Mouse (Mus musculus): ENCODE measurements at regions not wholly inside any gene's neighbourhood (a gene's known extent, or its start where the extent isn't known, plus 50 kb on each side); places are given as distances from the start of the nearest gene placed in this dataset.

DNA sequence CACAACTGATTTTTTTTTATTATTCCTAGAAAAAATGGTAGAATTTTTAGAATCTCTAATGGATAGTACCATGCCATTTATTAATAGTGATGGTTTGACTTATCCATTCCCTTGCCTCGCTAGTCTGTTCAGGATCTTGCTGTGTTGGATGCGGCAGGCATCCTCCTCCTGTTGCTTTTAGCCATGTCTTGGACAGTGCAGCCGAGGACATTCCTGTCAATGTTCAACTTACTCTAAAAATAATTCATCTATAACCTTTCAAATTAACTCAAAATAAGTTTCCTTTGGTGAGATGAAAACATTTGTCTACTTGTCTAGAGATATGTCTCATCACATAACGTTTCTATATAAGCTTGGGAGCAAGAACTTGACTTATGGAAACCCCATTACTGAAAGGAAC is 314.2 kb upstream of the Zeb2 start:
- H3K9me3 ChIP-seq (ENCODE audit: control insufficient read depth, low read length), result no peaks in the 10 kb centered on the region
- no peaks in the 10 kb centered on the region for H3K27me3 ChIP-seq (ENCODE audit: control insufficient read depth, insufficient read depth, low read length)
- 89% methylated on average over 4 of the region's 4 CpGs for WGBS
- DNase-seq (ENCODE audit: low spot score) (no peak), ATAC-seq (replicated peaks; ENCODE audit: low FRiP score) (no peak)
- H3K36me3 ChIP-seq (ENCODE audit: control insufficient read depth, insufficient read depth, low read length), result no peaks in the 10 kb centered on the region
- H3K4me3 ChIP-seq (ENCODE audit: low read depth, low read length), result no peak overlapping the region
- no peak overlapping the region for H3K4me2 ChIP-seq (ENCODE audit: low read depth, low read length, severe bottlenecking)
- H3K27ac ChIP-seq (ENCODE audit: low read depth, low read length), result no peak overlapping the region
- peaks cover 5% of the 10 kb centered on the region; the same call in 1 of the 2 replicates for H3K4me1 ChIP-seq (replicated peaks; ENCODE audit: control insufficient read depth, insufficient read depth, low read length)
- H3K9ac ChIP-seq (ENCODE audit: low read length), result no peak overlapping the region

DNA sequence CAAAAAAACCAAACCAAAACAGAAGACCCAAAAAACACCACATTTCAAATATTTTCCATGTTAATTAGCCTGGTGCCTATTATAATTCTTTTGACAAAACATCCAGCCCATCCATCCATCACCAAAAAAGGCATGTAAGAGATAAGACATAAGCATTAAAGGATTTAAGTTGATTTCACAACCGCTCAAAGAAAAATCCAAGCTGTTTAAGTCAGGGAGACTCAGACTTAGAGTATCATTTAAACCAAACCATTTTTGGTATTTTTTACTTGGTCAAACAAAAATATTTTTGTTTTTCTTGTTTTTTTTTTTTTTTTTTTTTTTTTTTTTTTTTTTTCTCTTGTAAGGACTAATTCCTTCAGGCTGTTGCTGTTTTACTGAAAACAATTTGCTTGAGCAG is 304.6 kb upstream of the Zeb2 start:
- Histone ChIP-seq H3K4me3 (ENCODE audit: low read depth, low read length) (no peak overlapping the region), H3K27me3 (ENCODE audit: control insufficient read depth, insufficient read depth, low read length) (no peaks in the 10 kb centered on the region), H3K36me3 (ENCODE audit: control insufficient read depth, insufficient read depth, low read length) (no peaks in the 10 kb centered on the region), H3K9ac (ENCODE audit: low read length) (no peak overlapping the region), H3K4me1 (replicated peaks; ENCODE audit: control insufficient read depth, insufficient read depth, low read length) (no peaks in the 10 kb centered on the region), H3K9me3 (ENCODE audit: control insufficient read depth, low read length) (no peaks in the 10 kb centered on the region), H3K4me2 (ENCODE audit: low read depth, low read length, severe bottlenecking) (no peak overlapping the region), H3K27ac (ENCODE audit: low read depth, low read length) (no peak overlapping the region)
- 92% methylated on average over 1 of the region's 1 CpGs for WGBS
- ATAC-seq (replicated peaks; ENCODE audit: low FRiP score) (no peak), DNase-seq (ENCODE audit: low spot score) (no peak)

DNA sequence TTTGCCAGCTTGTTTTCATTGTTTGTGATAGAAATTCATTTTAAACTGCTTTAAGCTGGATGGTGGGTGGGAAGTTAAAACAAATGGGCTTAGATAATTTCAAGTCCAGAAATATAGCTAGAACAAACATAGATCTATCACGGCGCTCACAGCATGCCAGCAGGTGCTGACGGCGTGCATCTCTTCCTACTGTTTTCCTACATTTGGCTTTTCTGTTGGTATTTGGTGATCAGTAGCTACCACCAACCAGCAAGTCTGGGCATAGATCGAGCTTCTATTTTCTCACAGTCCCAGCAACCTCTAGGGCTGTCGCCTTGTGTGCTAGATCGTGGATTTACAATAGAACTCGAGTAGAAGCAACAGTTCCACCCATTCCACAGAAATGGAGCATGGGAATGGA is 290.9 kb upstream of the Zeb2 start:
- Histone ChIP-seq H3K27ac (ENCODE audit: low read depth, low read length) (no peak overlapping the region), H3K9me3 (ENCODE audit: control insufficient read depth, low read length) (no peaks in the 10 kb centered on the region), H3K9ac (ENCODE audit: low read length) (no peak overlapping the region), H3K4me3 (ENCODE audit: low read depth, low read length) (no peak overlapping the region), H3K4me1 (replicated peaks; ENCODE audit: control insufficient read depth, insufficient read depth, low read length) (0 out of 2 replicates have a peak, but pooled peaks cover 3% of the 10 kb centered on the region), H3K27me3 (ENCODE audit: control insufficient read depth, insufficient read depth, low read length) (no peaks in the 10 kb centered on the region), H3K36me3 (ENCODE audit: control insufficient read depth, insufficient read depth, low read length) (no peaks in the 10 kb centered on the region), H3K4me2 (ENCODE audit: low read depth, low read length, severe bottlenecking) (no peak overlapping the region)
- 93% methylated on average over 8 of the region's 8 CpGs for WGBS
- no peak for DNase-seq (ENCODE audit: low spot score)
- ATAC-seq (replicated peaks; ENCODE audit: low FRiP score), result no peak

DNA sequence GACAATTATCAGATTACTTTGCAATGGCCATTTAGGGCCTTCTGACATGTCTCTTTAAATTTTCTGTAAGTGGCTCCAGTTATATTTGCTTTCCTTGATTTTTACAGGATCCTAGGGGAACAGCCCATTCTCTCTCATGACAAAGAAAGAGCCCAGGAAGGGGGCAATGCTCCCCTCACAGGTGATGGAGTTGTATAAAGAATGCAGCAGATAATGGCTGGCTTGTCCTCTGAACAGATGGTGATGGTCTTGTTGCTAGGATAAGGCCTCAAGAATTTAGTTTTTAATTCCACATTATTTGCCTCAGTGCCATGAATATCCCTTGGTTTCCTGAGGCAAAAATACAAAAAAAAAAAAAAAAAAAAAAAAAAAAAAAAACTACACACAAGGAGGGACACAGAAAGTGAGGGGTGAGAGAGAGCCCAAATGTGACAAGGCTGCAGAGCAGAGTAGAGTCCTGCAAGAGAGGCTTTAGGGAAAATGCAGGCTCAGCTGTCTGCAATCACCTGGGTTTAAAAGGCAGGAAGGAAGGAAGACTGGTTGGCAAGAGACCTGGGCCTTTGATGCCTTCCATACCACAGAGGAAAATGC is 272.8 kb upstream of the Zeb2 start:
- H3K9me3 ChIP-seq (ENCODE audit: control insufficient read depth, low read length), result no peaks in the 10 kb centered on the region
- H3K27me3 ChIP-seq (ENCODE audit: control insufficient read depth, insufficient read depth, low read length), result no peaks in the 10 kb centered on the region
- H3K4me1 ChIP-seq (replicated peaks; ENCODE audit: control insufficient read depth, insufficient read depth, low read length), result 0 out of 2 replicates have a peak, but pooled peaks cover 3% of the 10 kb centered on the region
- no peaks in the 10 kb centered on the region for H3K36me3 ChIP-seq (ENCODE audit: control insufficient read depth, insufficient read depth, low read length)
- H3K9ac ChIP-seq (ENCODE audit: low read length), result no peak overlapping the region
- DNase-seq (ENCODE audit: low spot score) (no peak), ATAC-seq (replicated peaks; ENCODE audit: low FRiP score) (peak; percentile 72)
- no peak overlapping the region for H3K27ac ChIP-seq (ENCODE audit: low read depth, low read length)
- H3K4me3 ChIP-seq (ENCODE audit: low read depth, low read length), result no peak overlapping the region
- H3K4me2 ChIP-seq (ENCODE audit: low read depth, low read length, severe bottlenecking), result no peak overlapping the region

DNA sequence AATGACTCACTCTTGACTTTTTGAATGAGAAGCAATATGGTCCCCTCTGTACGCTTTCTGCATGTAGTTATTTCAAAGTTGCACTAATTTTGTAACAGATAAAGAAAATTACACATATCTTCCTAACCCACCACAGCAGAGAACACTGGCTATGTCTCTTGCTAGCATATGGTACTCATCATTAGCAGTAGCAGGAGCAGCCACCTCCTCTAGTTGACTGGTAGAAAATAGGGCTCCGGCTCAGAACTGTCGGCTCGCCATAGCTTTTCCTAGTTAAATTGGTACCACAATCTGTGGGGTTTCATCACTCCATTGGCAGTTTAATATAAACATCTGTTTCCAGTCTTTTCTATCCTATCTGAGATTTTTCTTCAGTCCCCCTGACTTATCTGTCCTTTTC is 254.1 kb upstream of the Zeb2 start:
- Histone ChIP-seq H3K4me1 (replicated peaks; ENCODE audit: control insufficient read depth, insufficient read depth, low read length) (no peaks in the 10 kb centered on the region), H3K9me3 (ENCODE audit: control insufficient read depth, low read length) (no peaks in the 10 kb centered on the region), H3K27ac (ENCODE audit: low read depth, low read length) (no peak overlapping the region), H3K9ac (ENCODE audit: low read length) (no peak overlapping the region), H3K27me3 (ENCODE audit: control insufficient read depth, insufficient read depth, low read length) (no peaks in the 10 kb centered on the region), H3K4me3 (ENCODE audit: low read depth, low read length) (no peak overlapping the region), H3K4me2 (ENCODE audit: low read depth, low read length, severe bottlenecking) (no peak overlapping the region), H3K36me3 (ENCODE audit: control insufficient read depth, insufficient read depth, low read length) (no peaks in the 10 kb centered on the region)
- DNase-seq (ENCODE audit: low spot score), result no peak
- 92% methylated on average over 4 of the region's 4 CpGs for WGBS
- ATAC-seq (replicated peaks; ENCODE audit: low FRiP score), result no peak

DNA sequence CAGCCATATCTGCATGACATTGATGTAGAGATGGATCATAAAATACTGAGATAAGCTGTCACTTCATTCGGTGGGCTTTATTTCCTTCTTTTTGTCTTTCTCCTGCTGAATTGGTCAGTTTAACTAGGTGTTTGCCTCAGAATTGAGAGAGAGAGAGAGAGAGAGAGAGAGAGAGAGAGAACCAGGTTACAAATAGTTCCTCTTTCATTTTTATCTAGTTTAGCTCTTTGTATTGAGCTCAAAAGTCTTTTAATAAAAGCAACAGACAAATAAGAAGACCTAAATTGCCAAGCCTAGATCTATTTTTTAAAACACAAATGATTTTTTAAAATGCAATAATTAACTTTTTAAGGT is 253.4 kb upstream of the Zeb2 start:
- 80% methylated on average over 1 of the region's 1 CpGs for WGBS
- no peak for ATAC-seq (replicated peaks; ENCODE audit: low FRiP score)

DNA sequence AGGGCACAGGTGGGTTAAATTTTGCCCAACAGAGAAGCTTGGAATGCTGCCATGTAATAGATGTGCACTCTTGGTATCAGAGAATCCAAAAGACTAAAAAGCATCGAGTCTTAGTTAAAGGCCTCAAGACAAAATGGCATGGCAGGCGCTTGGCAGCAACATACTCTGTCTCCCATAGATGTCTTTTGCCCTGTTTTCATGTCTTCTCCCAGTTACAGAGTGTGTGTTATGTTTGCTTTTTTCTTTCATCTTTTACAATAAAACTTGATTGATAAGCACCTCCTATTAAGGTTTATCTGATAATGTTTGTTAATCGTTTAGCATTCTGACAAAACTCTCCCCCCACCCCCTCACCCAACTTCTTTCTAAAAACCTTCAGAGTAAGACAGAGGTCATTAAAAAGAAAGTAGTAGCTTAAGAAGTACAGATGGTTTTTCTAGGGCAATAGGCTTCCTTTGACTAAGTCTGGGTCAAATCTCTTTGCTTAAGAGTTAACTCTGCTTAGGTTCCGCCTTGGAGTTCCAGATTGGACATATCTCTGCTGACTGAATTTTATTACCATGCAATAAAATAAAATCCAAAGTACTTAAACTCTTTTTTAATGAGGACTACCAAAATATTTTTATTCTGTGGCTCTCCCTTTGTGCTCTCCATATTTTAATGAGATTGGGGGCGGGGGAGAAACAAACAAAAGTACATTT is 252.9 kb upstream of the Zeb2 start:
- Histone ChIP-seq H3K27me3 (ENCODE audit: control insufficient read depth, insufficient read depth, low read length) (no peaks in the 10 kb centered on the region), H3K9ac (ENCODE audit: low read length) (no peak overlapping the region), H3K4me1 (replicated peaks; ENCODE audit: control insufficient read depth, insufficient read depth, low read length) (no peaks in the 10 kb centered on the region), H3K9me3 (ENCODE audit: control insufficient read depth, low read length) (no peaks in the 10 kb centered on the region), H3K4me3 (ENCODE audit: low read depth, low read length) (no peak overlapping the region), H3K4me2 (ENCODE audit: low read depth, low read length, severe bottlenecking) (no peak overlapping the region), H3K36me3 (ENCODE audit: control insufficient read depth, insufficient read depth, low read length) (no peaks in the 10 kb centered on the region), H3K27ac (ENCODE audit: low read depth, low read length) (no peak overlapping the region)
- WGBS, result 91% methylated on average over 5 of the region's 5 CpGs
- no peak for DNase-seq (ENCODE audit: low spot score)
- no peak for ATAC-seq (replicated peaks; ENCODE audit: low FRiP score)

More for the DNA sequence above, 253.4 kb upstream of the Zeb2 start:
- no peaks in the 10 kb centered on the region for H3K27me3 ChIP-seq (ENCODE audit: control insufficient read depth, insufficient read depth, low read length)
- no peak overlapping the region for H3K27ac ChIP-seq (ENCODE audit: low read depth, low read length)
- H3K9ac ChIP-seq (ENCODE audit: low read length), result no peak overlapping the region
- no peak overlapping the region for H3K4me3 ChIP-seq (ENCODE audit: low read depth, low read length)
- no peak overlapping the region for H3K4me2 ChIP-seq (ENCODE audit: low read depth, low read length, severe bottlenecking)
- H3K36me3 ChIP-seq (ENCODE audit: control insufficient read depth, insufficient read depth, low read length), result no peaks in the 10 kb centered on the region
- H3K9me3 ChIP-seq (ENCODE audit: control insufficient read depth, low read length), result no peaks in the 10 kb centered on the region
- H3K4me1 ChIP-seq (replicated peaks; ENCODE audit: control insufficient read depth, insufficient read depth, low read length), result no peaks in the 10 kb centered on the region
- no peak for DNase-seq (ENCODE audit: low spot score)

DNA sequence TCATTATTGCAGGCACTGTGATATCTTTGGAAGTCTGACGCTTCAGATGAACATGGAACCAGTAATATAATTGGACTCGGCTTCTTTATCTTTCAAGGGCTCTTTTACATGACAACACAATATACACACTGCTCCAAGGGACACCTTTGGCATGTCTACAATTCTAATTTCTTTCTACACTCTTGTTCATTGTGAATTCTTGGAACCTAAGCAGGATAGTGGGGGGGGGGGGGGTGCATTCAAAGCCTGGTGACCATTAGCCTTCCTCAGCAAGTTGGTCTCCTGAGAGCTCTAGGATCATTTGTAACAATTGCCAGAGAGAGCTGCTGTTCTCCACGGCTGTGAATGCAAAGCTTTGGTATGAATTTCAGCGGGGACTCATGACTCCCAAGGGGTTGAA is 252.2 kb upstream of the Zeb2 start:
- Histone ChIP-seq H3K4me1 (replicated peaks; ENCODE audit: control insufficient read depth, insufficient read depth, low read length) (no peaks in the 10 kb centered on the region), H3K4me2 (ENCODE audit: low read depth, low read length, severe bottlenecking) (no peak overlapping the region), H3K9ac (ENCODE audit: low read length) (no peak overlapping the region), H3K4me3 (ENCODE audit: low read depth, low read length) (no peak overlapping the region), H3K9me3 (ENCODE audit: control insufficient read depth, low read length) (no peaks in the 10 kb centered on the region), H3K27ac (ENCODE audit: low read depth, low read length) (no peak overlapping the region), H3K36me3 (ENCODE audit: control insufficient read depth, insufficient read depth, low read length) (no peaks in the 10 kb centered on the region), H3K27me3 (ENCODE audit: control insufficient read depth, insufficient read depth, low read length) (no peaks in the 10 kb centered on the region)
- ATAC-seq (replicated peaks; ENCODE audit: low FRiP score), result no peak
- no peak for DNase-seq (ENCODE audit: low spot score)
- 80% methylated on average over 4 of the region's 4 CpGs for WGBS

All from forebrain, embryonic 11.5 days (tissue).